Mouse (Mus musculus) liver, adult (tissue): ENCODE results near the gene Adssl1.

Source experiments
- GATA4 ChIP-seq: IDR thresholded peaks from 2 replicates; pipeline ENCODE4 v1.6.1; 2014; ENCODE audit warnings: mild to moderate bottlenecking, low read length; ENCODE audit not compliant: insufficient replicate concordance

The Adssl1 gene

GRCm38 (mm10) chr12:112588426-112589256, 31.2 kb upstream of the Adssl1 start, which contains the start of gene Inf2:
Gene Inf2 (plus strand): TSS chr12:112588784.
- TF ChIP-seq GATA4 = peak; percentile 85; the same call in 1 of the 2 replicates

DNA sequence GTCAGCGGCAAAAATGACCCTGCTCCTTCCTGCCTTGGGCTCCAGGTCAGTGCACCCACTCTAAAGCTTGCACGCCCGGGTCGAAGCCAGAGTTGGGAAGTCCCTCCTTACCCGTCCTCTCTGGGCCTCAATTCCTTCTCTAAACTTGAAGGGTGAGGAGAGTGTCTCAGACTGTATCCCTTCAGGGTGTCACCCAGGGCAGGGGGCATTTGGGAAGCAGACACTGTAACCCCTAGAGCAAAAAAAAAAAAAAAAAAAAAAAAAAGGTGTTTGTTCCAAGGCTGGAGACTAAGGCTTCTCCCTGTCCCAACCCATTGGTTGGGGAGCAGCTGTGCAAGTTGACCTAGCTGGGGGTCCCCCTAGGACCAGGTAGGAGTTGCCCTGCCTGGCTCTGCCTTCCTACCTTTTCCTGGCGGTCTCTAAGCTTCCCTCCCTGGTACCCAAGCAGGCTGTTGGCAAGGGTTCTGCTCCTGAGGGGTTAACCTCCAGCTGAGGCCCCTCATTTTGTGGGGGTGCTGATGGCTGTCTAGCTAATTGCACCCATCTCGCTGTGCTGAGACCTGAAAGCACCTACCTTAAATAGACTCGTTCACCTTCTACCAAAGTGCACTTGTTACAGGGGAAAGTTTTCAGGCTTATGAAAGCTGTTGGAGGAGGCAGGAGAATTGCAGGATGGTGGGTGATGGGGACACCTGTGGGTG, 30.2 kb upstream of the Adssl1 start:
- TF ChIP-seq GATA4 = no peak

- TF ChIP-seq GATA4 = no peak
Measured at GRCm38 (mm10) chr12:112590566-112591239, 29.1 kb upstream of the Adssl1 start.

- no peak for TF ChIP-seq GATA4
Measured at GRCm38 (mm10) chr12:112591240-112591639, 28.6 kb upstream of the Adssl1 start.

GRCm38 (mm10) chr12:112591730-112592129, 28.1 kb upstream of the Adssl1 start:
- TF ChIP-seq GATA4 = no peak

- no peak; the same call in 1 of the 2 replicates for TF ChIP-seq GATA4
Measured at GRCm38 (mm10) chr12:112592985-112593734, 26.7 kb upstream of the Adssl1 start.

DNA sequence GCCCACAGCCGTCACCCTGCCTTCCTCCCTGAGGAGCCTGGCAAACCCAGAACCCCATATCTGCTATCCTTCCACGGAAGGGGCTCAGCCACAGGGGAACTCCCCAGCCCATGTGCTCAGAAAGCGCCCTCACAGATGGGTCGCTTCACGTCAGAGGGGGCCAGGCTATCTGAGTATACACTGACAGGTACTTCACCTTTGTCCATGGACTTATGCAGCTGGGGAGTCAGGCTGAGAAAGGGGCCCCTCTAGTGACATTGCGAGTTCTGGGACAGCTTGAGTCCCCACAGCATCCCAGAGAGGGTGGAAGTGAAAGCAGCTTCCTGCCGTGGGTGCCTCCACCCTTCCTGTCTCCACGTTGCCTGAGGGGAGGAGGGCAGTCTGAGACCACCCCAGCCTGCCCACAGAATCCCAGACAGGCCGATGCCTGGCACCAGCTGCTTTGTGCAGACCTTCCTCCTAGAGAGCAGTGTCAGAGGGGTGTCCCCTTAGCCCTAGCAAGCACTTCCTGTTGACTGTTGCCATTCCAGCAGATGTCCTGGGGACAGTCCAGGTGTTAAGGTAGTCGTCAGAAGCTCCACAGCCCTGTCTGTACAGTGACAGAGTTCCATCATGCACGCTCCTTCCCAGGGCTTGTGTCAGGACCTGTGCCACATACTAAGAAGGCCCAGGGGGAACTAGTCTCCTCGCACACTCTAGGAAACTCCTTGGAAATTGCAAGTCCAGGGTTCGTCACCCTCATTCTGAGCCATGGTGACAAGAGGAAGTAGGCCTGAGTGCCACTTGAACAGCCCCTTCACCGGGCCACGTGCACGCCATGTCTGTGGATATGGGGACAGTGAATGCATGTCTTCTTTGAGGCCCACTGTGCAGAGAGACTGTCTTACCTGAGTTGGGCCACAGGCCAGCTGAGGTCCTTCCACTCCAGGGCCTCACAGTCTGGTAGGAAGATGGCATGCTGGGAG, 25.6 kb upstream of the Adssl1 start:
- no peak for TF ChIP-seq GATA4

DNA sequence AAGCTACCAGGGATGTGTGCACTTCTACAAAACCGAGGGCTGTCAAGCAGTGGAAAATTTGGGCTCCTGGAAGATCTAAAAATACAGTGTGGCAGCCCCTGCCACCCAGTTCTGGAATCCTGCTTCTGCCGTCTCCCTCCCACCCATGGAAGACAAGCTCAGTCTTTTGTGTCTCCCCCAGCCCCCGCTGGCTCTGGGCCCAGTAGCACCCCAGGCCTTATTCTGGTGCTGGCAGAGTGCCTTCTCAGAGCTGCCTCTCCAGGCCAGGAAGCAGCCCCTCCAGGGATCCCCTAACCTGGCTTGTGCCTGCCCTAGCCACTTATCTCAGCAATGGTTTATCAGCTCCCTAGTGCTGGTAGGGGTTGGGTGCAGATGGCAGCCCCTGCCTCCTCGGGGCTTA, 24.9 kb upstream of the Adssl1 start:
- TF ChIP-seq GATA4 = no peak

DNA sequence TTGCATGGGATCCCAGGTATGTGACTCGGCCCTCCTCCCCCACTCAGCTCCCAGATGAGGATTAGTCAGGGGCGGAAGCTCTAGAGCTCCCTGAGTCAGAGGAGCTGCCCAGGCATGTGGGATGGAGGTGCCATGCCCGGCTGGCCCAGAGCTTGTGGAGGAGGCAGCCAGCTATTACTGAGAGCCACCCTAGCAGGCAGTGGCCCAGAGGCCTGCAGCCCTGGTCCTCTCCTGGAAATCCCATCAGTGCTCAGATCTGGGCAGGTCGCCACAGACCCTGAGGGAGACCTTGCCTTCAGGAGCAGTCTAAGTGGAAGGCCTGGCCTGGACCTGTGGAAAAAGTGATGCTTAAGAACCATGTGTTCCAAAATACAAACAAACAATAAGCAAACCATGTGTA, 24.2 kb upstream of the Adssl1 start:
- TF ChIP-seq GATA4 = no peak

GRCm38 (mm10) chr12:112596454-112596853, 23.4 kb upstream of the Adssl1 start:
- no peak for TF ChIP-seq GATA4

- TF ChIP-seq GATA4 = no peak
Measured at GRCm38 (mm10) chr12:112596891-112597500, 22.8 kb upstream of the Adssl1 start.

DNA sequence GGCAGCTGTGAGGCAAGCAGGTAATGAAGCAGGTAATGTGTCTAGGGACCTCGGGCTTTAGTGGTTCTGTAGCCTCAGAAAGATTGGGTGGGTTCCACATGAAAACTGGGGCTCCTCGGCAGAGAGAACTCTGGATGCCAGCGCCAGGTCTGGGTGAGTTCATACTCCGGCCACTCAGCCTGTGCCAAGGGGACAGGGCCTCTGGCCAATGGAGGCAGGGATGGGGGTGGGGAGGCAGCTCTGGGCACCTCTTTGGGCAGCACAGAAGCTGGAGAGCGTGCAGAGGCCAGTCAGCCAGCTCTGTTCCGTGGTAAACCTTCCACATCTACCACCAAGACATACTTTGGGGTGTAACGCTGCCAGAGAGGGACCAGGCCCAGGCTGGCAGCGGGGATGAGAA, 22.2 kb upstream of the Adssl1 start:
- TF ChIP-seq GATA4 = no peak

DNA sequence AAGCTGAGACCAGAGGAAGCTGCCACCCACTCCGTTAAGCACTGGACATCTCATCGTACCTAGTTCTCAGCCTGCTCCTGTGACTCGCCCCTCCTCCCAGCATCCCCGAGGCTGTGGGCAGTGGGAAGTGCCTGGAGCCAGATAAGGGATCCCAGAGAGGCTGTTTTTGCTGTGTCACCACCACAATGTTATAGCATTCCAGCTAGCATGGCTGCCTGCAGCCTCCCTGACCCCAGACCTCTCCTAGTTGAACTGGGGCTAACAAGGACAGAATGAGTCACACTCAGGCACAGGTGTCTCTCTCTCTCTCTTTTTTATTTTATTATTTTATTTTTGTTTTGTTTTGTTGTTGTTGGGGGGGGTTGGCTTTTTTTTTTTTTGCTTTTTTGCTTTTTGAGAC, 20.6 kb upstream of the Adssl1 start:
- TF ChIP-seq GATA4 = no peak

DNA sequence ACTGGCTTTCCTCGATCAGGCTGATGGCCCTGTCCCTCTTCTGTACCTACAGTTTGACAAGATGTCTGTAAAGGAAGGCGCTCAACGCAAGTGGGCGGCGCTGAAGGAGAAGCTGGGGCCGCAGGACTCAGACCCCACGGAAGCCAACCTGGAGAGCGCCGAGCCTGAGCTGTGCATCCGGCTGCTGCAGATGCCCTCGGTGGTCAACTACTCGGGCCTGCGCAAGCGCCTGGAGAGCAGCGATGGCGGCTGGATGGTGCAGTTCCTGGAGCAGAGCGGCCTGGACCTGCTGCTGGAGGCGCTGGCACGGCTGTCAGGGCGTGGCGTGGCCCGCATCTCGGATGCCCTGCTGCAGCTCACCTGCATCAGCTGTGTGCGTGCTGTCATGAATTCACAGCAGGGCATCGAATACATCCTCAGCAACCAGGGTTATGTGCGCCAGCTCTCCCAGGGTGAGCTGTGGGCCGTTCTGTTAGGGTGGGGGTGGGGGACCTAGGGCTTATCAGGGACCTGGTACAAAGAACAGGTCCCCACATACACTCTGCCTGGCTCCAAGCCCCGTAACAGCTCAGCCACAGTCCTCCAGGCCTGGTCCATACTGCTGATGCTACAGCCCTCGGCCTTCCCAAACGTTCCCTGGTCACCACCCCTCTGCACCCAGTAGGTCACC, 19.8 kb upstream of the Adssl1 start:
- no peak for TF ChIP-seq GATA4
